Mouse (Mus musculus) macrophage (primary cell): ENCODE measurements around the gene Lcn6. TPM values are rescaled to one million over a fixed set of nuclear protein-coding genes. Genes with fewer than 3 reads are reported as not detected.

Experiments
- H3K27ac ChIP-seq: fragments of 350-480 bp; formaldehyde crosslinking; 2 replicates; pipeline ENCODE4 v1.9.0; 2021
- H3K36me3 ChIP-seq: fragments of 350-480 bp; formaldehyde crosslinking; 2 replicates; pipeline ENCODE4 v1.9.0; 2021; ENCODE audit errors: inconsistent target
- H3K4me3 ChIP-seq: fragments of 350-480 bp; formaldehyde crosslinking; 2 replicates; pipeline ENCODE4 v1.9.0; 2021; ENCODE audit errors: inconsistent target
- H3K79me2 ChIP-seq: fragments of 350-480 bp; formaldehyde crosslinking; 2 replicates; pipeline ENCODE4 v1.9.0; 2021; ENCODE audit errors: inconsistent target
- WGBS: methylation state at CpG from one replicate; pipeline ENCODE4 v1.1.7; 2026; ENCODE audit warnings: inconsistent platforms; ENCODE audit not compliant: missing documents; 5-methylcytosine and 5-hydroxymethylcytosine counted together
- polyA plus RNA-seq: library from polyadenylated mRNA; stranded (reverse); fragments of 250-400 nt; gene quantifications from 3 replicates; pipeline ENCODE4 v1.2.4, GENCODE M21; 2018; ENCODE audit warnings: inconsistent platforms
- total RNA-seq, 78 experiments: library from RNA; depleted of rRNA; stranded (reverse); fragments of 250-400 nt; gene quantifications; 1 replicate in 9 of 78; 2 replicates in 24 of 78; 3 replicates in 43 of 78; 4 replicates in 2 of 78; pipeline ENCODE4 v1.2.4; 2018; ENCODE audit warnings: inconsistent platforms in 56 of 78

Gene Lcn6
- not detected for total RNA-seq (2018; cell fraction: chromatin; rRNA removed)
- not detected for total RNA-seq (2018; cell fraction: cytosol; rRNA removed)
- total RNA-seq (2018; cell fraction: nucleus; rRNA removed) = not detected
- not detected in 3 replicates for polyA plus RNA-seq

DNA sequence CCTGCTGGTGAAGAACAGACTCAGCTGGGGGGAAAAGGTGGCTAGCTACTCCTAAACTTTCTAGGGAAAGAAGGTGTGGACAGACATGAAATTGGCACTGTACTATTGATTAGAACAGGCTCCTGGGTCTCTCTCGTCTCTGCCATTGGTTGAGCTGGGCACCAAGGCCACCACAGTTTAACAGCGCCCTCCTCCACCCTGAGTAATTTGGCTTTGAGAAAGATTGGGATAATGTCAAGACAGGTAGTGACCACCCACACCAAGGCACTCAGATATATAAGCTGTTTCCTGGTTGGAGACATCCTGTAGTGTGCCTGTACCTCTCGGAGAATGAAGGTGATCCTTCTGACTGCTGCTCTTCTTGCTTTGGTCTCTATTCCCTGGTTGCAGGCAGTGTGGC is at the start of gene Lcn6:
Lcn6 (plus strand) TSS at position 301 of the 400 bp plus-strand sequence.
- H3K27ac ChIP-seq = no peak within 1 kb of the TSS
- no peaks in the 10 kb centered on the region for H3K36me3 ChIP-seq
- 98% methylated on average over 3 of the region's 3 CpGs for WGBS
- no peak within 1 kb of the TSS for H3K4me3 ChIP-seq
- no peaks in the 10 kb centered on the region for H3K79me2 ChIP-seq

GRCm38 (mm10) chr2:25627811-25628210 is 48.8 kb upstream of the Lcn6 start, which contains the start of gene Fcna:
Fcna (minus strand) TSS chr2:25628030.
- Histone ChIP-seq H3K4me3 (no peak within 1 kb of the TSS), H3K27ac (peak within 1 kb of the TSS; percentile 51), H3K36me3 (no peaks in the 10 kb centered on the region), H3K79me2 (no peaks in the 10 kb centered on the region)
- WGBS = 61% methylated on average over 6 of the region's 6 CpGs

DNA sequence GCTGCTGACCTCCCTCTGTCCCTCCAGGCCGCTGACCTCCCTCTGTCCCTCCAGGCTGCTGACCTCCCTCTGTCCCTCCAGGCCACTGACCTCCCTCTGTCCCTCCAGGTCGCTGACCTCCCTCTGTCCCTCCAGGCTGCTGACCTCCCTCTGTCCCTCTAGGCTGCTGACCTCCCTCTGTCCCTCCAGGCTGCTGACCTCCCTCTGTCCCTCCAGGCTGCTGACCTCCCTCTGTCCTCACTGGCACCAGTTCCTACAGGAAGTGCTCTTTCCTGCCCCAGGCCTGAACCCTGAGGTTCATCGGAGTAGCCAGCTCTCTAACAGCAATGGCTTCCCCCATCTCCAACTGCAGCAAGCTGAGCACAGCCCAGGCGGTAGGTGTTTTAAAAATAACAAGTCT is 47.8 kb upstream of the Lcn6 start:
- H3K4me3 ChIP-seq = no peak overlapping the region
- H3K27ac ChIP-seq = peak overlapping the region; percentile 51
- no peaks in the 10 kb centered on the region for H3K79me2 ChIP-seq
- H3K36me3 ChIP-seq = no peaks in the 10 kb centered on the region
- WGBS = 86% methylated on average over 4 of the region's 4 CpGs

- WGBS = 97% methylated on average over 3 of the region's 3 CpGs
- Histone ChIP-seq H3K36me3 (no peaks in the 10 kb centered on the region), H3K4me3 (no peak overlapping the region), H3K79me2 (no peaks in the 10 kb centered on the region), H3K27ac (no peak overlapping the region)
Measured at GRCm38 (mm10) chr2:25633616-25634015, 43.0 kb upstream of the Lcn6 start.

GRCm38 (mm10) chr2:25634046-25634445 is 42.5 kb upstream of the Lcn6 start:
- WGBS = 100% methylated on average over 1 of the region's 1 CpGs
- no peak overlapping the region for H3K4me3 ChIP-seq

GRCm38 (mm10) chr2:25639890-25640289 is 36.7 kb upstream of the Lcn6 start:
- Histone ChIP-seq H3K36me3 (no peaks in the 10 kb centered on the region), H3K4me3 (no peak overlapping the region), H3K27ac (no peak overlapping the region), H3K79me2 (no peaks in the 10 kb centered on the region)
- 34% methylated on average over 6 of the region's 6 CpGs for WGBS

More at GRCm38 (mm10) chr2:25634046-25634445, 42.5 kb upstream of the Lcn6 start:
- Histone ChIP-seq H3K79me2 (no peaks in the 10 kb centered on the region), H3K36me3 (no peaks in the 10 kb centered on the region), H3K27ac (no peak overlapping the region)

DNA sequence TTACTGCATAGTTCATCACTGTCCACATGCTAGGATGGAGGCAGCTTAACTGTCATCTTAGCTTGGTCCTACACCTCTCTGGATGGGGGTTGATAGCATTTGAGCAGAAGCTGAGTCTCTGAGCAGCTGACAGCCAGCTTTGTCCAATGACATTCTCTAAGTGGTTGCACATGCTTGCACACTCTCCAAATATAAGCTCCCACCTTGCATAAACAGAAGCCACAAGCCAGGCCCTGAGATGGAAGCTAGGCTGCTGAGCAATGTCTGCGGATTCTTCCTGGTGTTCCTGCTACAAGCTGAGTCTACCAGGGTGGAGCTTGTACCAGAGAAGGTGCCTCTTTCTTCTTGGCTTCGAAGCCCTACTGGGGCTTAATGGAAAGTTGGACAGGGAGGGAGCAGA is 23.7 kb upstream of the Lcn6 start, which contains the start of gene Lcn8:
Lcn8 (plus strand) TSS at position 219 of the 400 bp plus-strand sequence.
- 91% methylated on average over 2 of the region's 2 CpGs for WGBS
- Histone ChIP-seq H3K79me2 (no peaks in the 10 kb centered on the region), H3K27ac (no peak within 1 kb of the TSS), H3K36me3 (no peaks in the 10 kb centered on the region), H3K4me3 (no peak within 1 kb of the TSS)

- Histone ChIP-seq H3K4me3 (no peak overlapping the region), H3K79me2 (no peaks in the 10 kb centered on the region), H3K27ac (no peak overlapping the region), H3K36me3 (no peaks in the 10 kb centered on the region)
- 67% methylated on average over 1 of the region's 1 CpGs for whole genome bisulfite sequencing
Measured at GRCm38 (mm10) chr2:25654502-25654901, 22.1 kb upstream of the Lcn6 start.

- no peaks in the 10 kb centered on the region for H3K79me2 ChIP-seq
- no peak overlapping the region for H3K4me3 ChIP-seq
- H3K36me3 ChIP-seq = no peaks in the 10 kb centered on the region
- H3K27ac ChIP-seq = no peak overlapping the region
- 71% methylated on average over 4 of the region's 4 CpGs for WGBS
Measured at GRCm38 (mm10) chr2:25656691-25657090, 19.9 kb upstream of the Lcn6 start.

GRCm38 (mm10) chr2:25657246-25657645 is 19.3 kb upstream of the Lcn6 start:
- Histone ChIP-seq H3K36me3 (no peaks in the 10 kb centered on the region), H3K27ac (no peak overlapping the region), H3K4me3 (no peak overlapping the region), H3K79me2 (no peaks in the 10 kb centered on the region)
- 78% methylated on average over 4 of the region's 4 CpGs for WGBS

DNA sequence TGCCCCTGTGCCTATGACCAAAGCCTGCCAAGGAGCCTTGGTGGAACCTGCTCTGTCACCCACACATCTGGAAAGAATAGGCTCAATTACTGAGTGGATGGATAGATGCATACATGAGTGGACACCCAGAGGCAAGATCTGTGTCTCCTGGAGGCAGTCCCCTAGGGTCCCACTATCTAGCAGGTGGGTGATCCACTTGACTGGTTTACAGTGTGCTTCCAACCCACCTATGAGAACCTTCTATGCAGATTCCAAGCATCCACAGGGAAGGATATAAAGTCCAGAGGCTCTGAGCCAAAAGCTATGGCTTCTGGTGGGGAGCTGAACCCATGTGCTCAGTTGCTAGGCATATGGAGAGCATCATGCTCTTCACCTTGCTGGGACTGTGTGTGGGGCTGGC is 18.9 kb upstream of the Lcn6 start, which contains the start of gene Lcn5:
Lcn5 (plus strand) TSS at position 301 of the 400 bp plus-strand sequence.
- Histone ChIP-seq H3K79me2 (no peaks in the 10 kb centered on the region), H3K4me3 (no peak within 1 kb of the TSS), H3K27ac (no peak within 1 kb of the TSS), H3K36me3 (no peaks in the 10 kb centered on the region)

- no peaks in the 10 kb centered on the region for H3K79me2 ChIP-seq
- H3K4me3 ChIP-seq = no peak overlapping the region
- WGBS = 92% methylated on average over 8 of the region's 8 CpGs
- no peak overlapping the region for H3K27ac ChIP-seq
- no peaks in the 10 kb centered on the region for H3K36me3 ChIP-seq
Measured at GRCm38 (mm10) chr2:25660279-25660678, 16.3 kb upstream of the Lcn6 start.

GRCm38 (mm10) chr2:25661245-25661970 is 15.2 kb upstream of the Lcn6 start:
- WGBS = 82% methylated on average over 6 of the region's 6 CpGs
- no peaks in the 10 kb centered on the region for H3K79me2 ChIP-seq
- H3K4me3 ChIP-seq = no peak overlapping the region
- no peak overlapping the region for H3K27ac ChIP-seq
- no peaks in the 10 kb centered on the region for H3K36me3 ChIP-seq

DNA sequence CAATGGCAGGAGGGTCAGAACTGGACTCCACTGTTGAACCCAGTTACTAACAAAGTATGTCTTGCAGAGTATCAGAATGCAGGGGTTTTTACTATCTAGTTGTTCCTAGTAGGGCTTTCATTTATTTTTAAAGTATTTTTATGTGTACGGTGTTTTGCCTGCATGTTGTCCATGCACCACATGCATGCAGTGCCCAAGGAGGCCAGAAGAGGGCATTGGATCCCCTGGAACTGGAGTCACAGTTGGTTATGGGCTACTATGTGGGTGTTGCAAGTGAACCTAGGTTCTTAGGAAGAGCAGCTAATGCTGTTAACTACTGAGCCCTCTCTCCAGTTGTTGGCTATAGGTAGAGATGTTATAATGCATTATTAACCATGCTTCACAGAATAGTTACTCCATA is 13.1 kb upstream of the Lcn6 start:
- 40% methylated on average over 1 of the region's 1 CpGs for WGBS
- no peak overlapping the region for H3K27ac ChIP-seq
- no peaks in the 10 kb centered on the region for H3K36me3 ChIP-seq
- H3K4me3 ChIP-seq = no peak overlapping the region
- H3K79me2 ChIP-seq = no peaks in the 10 kb centered on the region

- Histone ChIP-seq H3K27ac (no peak overlapping the region), H3K4me3 (no peak overlapping the region)
- 92% methylated on average over 5 of the region's 5 CpGs for WGBS
Measured at GRCm38 (mm10) chr2:25664125-25664524, 12.5 kb upstream of the Lcn6 start.

More at GRCm38 (mm10) chr2:25664125-25664524, 12.5 kb upstream of the Lcn6 start:
- Histone ChIP-seq H3K79me2 (no peaks in the 10 kb centered on the region), H3K36me3 (no peaks in the 10 kb centered on the region)
